Mouse (Mus musculus) midbrain, postnatal 0 days (tissue): ENCODE measurements around the gene St3gal6. TPM values are rescaled to one million over a fixed set of nuclear protein-coding genes. Genes with fewer than 3 reads are reported as not detected.

Experiments used
- ATAC-seq: fragments of 200-750 bp; cut with Nextera tagmentation; 2 replicates; pipeline ENCODE4 v1.8.0; 2017; ENCODE audit warnings: moderate number of reproducible peaks, mild to moderate bottlenecking, moderate TSS enrichment, moderate library complexity; ENCODE audit not compliant: low FRiP score
- DNase-seq: peaks from one replicate; pipeline ENCODE4 v3.0.0-alpha.2; 2015; ENCODE audit warnings: low spot score
- H3K27ac ChIP-seq: fragments of 300-500 bp; sonication (generic); 2 replicates; pipeline ENCODE4 v1.5.1; 2014; ENCODE audit warnings: low read depth, mild to moderate bottlenecking, low read length, mixed read lengths
- H3K27me3 ChIP-seq: fragments of 300-500 bp; sonication (generic); 2 replicates; pipeline ENCODE4 v1.6.1; 2014; ENCODE audit warnings: low read length, control low read depth, mixed read lengths; ENCODE audit not compliant: insufficient read depth
- H3K36me3 ChIP-seq: fragments of 300-500 bp; sonication (generic); 2 replicates; pipeline ENCODE4 v1.6.1; 2014; ENCODE audit warnings: low read length, control low read depth, mixed read lengths; ENCODE audit not compliant: insufficient read depth
- H3K4me1 ChIP-seq: fragments of 300-500 bp; sonication (generic); 2 replicates; pipeline ENCODE4 v1.6.1; 2014; ENCODE audit warnings: mild to moderate bottlenecking, control low read depth, antibody characterized with exemption, low read length, mixed read lengths; ENCODE audit not compliant: insufficient read depth
- H3K4me2 ChIP-seq: fragments of 300-500 bp; sonication (generic); 2 replicates; pipeline ENCODE4 v1.6.1; 2014; ENCODE audit warnings: low read depth, mild to moderate bottlenecking, low read length, mixed read lengths; ENCODE audit not compliant: poor library complexity, severe bottlenecking
- H3K4me3 ChIP-seq: fragments of 300-500 bp; sonication (generic); 2 replicates; pipeline ENCODE4 v1.5.1; 2014; ENCODE audit warnings: low read depth, mild to moderate bottlenecking, low read length, moderate library complexity
- H3K9ac ChIP-seq: fragments of 300-500 bp; sonication (generic); replicated peaks from 2 replicates; pipeline ENCODE4 v1.6.1; 2014; ENCODE audit warnings: mild to moderate bottlenecking, low read length, moderate library complexity, mixed read lengths; ENCODE audit not compliant: poor library complexity, severe bottlenecking
- H3K9me3 ChIP-seq: fragments of 300-500 bp; sonication (generic); 2 replicates; pipeline ENCODE4 v1.6.1; 2016; ENCODE audit warnings: low read length, control low read depth
- CTCF ChIP-seq: IDR thresholded peaks from 2 replicates; pipeline ENCODE4 v1.5.1; 2016; ENCODE audit warnings: antibody characterized with exemption, mild to moderate bottlenecking
- WGBS: fragments of 180-500 bp; shearing (Covaris S2); extraction: QIAGEN DNeasy Blood & Tissue Kit; methylation state at CpG from one replicate; pipeline ENCODE4 v1.1.7; 2014; 5-methylcytosine and 5-hydroxymethylcytosine counted together
- polyA plus RNA-seq: library from polyadenylated mRNA; unstranded; fragments of >200 nt; fragmentation: Nextera tagmentation; extraction: Ambion mirVana; gene quantifications from 2 replicates; pipeline ENCODE4 v1.2.1, GENCODE M21; 2015
- total RNA-seq: library from RNA; depleted of rRNA; stranded (reverse); fragments of >200 nt; gene quantifications from 2 replicates; pipeline ENCODE4 v1.2.3, GENCODE M21; 2014

St3gal6 gene
- total and polyA plus RNA-seq, 2 experiments from 2014 or later, result 6.5 to 18.0 TPM

DNA sequence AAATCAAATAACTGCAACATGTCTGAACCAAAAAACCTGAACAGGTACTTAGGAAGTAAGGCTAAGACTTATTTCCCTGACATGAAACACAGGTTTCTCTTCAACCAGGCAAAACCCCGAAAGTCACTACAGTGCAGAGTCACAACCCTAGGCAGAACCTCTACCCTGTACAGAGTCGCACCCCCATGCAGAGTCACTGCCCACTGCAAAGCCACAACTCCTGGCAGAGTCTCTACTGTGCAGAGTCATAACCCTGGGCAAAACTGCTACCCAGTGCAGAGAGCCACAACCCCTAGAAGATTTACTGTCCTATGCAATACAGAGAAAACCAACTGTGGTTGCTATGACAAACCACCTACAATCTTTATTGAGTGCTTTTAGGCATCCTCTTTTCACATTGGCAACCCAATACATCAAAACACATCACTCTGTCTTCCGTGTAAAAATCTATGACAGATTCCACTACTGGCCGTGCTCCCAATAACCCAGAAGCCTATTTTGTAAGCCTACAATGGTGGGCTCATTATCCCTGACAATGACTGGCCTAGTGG lies 44.1 kb downstream of the St3gal6 start:
- 83% methylated on average over 4 of the region's 4 CpGs for WGBS
- Histone ChIP-seq H3K27me3 (no peaks in the 10 kb centered on the region), H3K4me1 (no peaks in the 10 kb centered on the region), H3K36me3 (no peaks in the 10 kb centered on the region), H3K4me3 (no peak overlapping the region), H3K9me3 (no peaks in the 10 kb centered on the region), H3K9ac (no peak overlapping the region), H3K4me2 (no peak overlapping the region), H3K27ac (no peak overlapping the region)
- ATAC-seq (peak; percentile 51; the same call in 1 of the 2 replicates), DNase-seq (no peak)
- TF ChIP-seq CTCF, result no peak

DNA sequence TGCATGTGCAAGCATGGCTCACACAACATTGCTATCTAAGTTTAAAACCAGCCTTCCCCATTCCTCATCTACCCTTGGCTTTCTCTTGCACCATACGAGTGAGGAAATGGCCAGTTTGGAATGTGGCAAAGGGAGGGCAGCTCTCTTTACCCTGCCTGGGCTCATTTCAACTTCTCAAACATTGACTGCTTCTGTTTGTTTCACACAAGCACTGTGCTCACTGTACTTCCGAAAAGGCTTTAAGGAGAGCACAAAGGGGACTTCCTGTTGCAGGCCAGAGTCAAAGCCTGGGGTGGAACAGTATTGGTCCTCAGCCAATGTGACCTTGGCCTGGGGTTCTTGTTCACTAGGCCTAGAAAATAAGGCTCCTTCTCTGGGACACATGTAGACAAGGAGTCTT lies 47.7 kb downstream of the St3gal6 start:
- DNase-seq, result no peak
- WGBS, result 69% methylated on average over 2 of the region's 2 CpGs
- H3K36me3 ChIP-seq, result peaks cover 4% of the 10 kb centered on the region; the same call in 1 of the 2 replicates

DNA sequence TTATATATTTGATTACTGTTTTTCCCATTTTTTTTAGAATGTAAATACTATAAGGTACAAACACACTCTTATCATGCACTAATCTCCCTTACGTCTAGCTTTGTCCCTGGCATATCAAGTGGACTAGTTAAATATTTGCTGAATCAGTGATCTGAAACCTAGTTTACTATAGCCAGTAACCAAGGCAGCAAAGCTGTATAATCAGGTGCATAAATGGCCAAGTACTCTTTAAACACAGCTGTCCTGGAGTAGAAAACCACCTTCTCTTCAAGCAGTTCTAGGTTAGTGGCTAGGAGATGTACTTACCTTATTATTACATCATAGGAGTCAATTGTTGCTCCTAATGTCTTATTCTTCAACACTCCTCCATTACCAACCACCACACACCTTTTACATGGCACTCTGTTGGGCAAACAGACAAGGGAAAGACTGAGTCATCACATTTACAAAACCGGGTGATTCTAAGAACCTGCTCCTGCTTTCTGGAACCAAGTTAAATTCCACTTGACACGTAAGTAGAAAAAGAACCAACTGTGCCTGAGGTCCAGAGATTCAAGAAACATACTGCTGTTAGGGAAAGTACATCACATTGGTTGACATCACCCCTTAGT lies 48.4 kb downstream of the St3gal6 start:
- no peak for DNase-seq
- no peak overlapping the region for H3K27ac ChIP-seq
- no peak for ATAC-seq
- no peak overlapping the region for H3K4me3 ChIP-seq
- no peaks in the 10 kb centered on the region for H3K27me3 ChIP-seq
- H3K9ac ChIP-seq, result no peak overlapping the region
- H3K4me2 ChIP-seq, result no peak overlapping the region
- no peaks in the 10 kb centered on the region for H3K4me1 ChIP-seq
- WGBS, result 87% methylated on average over 3 of the region's 3 CpGs
- peaks cover 4% of the 10 kb centered on the region; the same call in 1 of the 2 replicates for H3K36me3 ChIP-seq
- TF ChIP-seq CTCF, result no peak
- H3K9me3 ChIP-seq, result no peaks in the 10 kb centered on the region

More for the DNA sequence above, 47.7 kb downstream of the St3gal6 start:
- Histone ChIP-seq H3K9me3 (no peaks in the 10 kb centered on the region), H3K4me2 (no peak overlapping the region), H3K9ac (no peak overlapping the region), H3K27me3 (no peaks in the 10 kb centered on the region), H3K27ac (no peak overlapping the region), H3K4me1 (no peaks in the 10 kb centered on the region), H3K4me3 (no peak overlapping the region)
- no peak for ATAC-seq
- no peak for TF ChIP-seq CTCF

DNA sequence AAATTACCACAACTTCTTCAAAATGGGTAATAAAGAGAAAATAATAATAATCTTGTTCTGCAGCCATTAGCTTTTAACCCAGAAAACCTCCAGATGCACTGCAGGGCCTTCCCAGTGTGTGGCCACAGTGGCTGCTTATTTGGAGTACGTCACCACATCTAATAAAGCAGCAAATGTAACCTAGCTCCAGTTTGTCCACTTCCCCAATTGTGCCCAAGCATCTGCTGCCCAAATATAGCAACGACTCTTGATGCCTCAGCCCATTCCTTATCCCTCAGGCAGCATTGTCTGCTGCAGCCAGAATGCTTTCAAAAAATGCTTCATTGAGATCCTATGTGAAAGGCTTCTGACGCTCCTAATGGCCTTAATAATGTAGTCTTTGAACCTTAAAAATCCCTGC lies 49.2 kb downstream of the St3gal6 start:
- H3K9ac ChIP-seq, result no peak overlapping the region
- WGBS, result 58% methylated on average over 3 of the region's 3 CpGs
- no peak overlapping the region for H3K4me3 ChIP-seq
- peaks cover 4% of the 10 kb centered on the region; the same call in 1 of the 2 replicates for H3K36me3 ChIP-seq
- H3K27me3 ChIP-seq, result no peaks in the 10 kb centered on the region
- H3K9me3 ChIP-seq, result no peaks in the 10 kb centered on the region
- DNase-seq, result no peak
- no peaks in the 10 kb centered on the region for H3K4me1 ChIP-seq
- no peak overlapping the region for H3K27ac ChIP-seq
- TF ChIP-seq CTCF, result no peak
- H3K4me2 ChIP-seq, result no peak overlapping the region
- ATAC-seq, result no peak

DNA sequence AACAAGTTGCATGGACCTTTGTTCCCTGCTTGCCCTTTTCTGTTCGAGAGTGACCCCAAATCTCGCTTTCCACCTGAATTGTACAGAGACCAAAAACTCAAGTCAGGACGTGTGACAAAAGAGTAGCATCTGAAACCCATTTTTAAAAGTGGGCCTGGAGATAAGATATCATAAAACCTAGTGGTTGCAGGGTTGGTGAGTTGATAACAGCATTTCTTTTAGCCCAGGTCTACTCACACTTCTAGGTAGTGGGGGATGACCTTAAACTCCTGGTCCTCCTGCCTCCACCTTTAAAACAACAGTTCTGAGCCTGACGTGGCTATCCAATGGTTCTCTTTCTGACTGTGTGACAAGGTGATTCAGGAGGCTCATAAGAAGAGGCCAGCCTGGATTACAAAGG lies 53.2 kb downstream of the St3gal6 start:
- ATAC-seq, result no peak
- Histone ChIP-seq H3K36me3 (peaks cover 4% of the 10 kb centered on the region), H3K9me3 (no peaks in the 10 kb centered on the region), H3K9ac (no peak overlapping the region), H3K27ac (no peak overlapping the region), H3K4me2 (no peak overlapping the region), H3K4me1 (no peaks in the 10 kb centered on the region), H3K27me3 (no peaks in the 10 kb centered on the region), H3K4me3 (no peak overlapping the region)
- TF ChIP-seq CTCF, result no peak
- DNase-seq, result no peak
- WGBS, result 85% methylated on average over 4 of the region's 4 CpGs

DNA sequence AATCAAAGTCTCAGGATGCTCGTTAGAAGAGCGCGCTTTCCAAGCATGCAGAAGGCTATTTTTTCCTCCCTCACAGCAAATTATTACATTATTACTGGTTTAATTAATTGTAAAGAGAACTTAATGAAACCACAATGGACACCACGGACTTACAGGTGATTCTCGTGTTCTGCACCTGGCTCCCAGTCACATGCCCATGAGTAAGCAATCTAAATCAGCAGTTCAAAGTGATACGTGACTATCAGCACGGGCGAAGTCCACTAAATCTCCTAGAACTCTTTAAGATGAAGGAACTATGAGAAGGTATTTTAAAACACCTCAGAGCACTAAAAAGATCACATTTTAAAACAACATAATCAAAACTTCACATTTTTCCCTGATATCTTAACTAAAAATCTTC lies 54.0 kb downstream of the St3gal6 start:
- Histone ChIP-seq H3K4me3 (no peak overlapping the region), H3K27ac (no peak overlapping the region), H3K36me3 (peaks cover 5% of the 10 kb centered on the region), H3K9ac (no peak overlapping the region), H3K9me3 (no peaks in the 10 kb centered on the region), H3K27me3 (no peaks in the 10 kb centered on the region), H3K4me2 (no peak overlapping the region), H3K4me1 (no peaks in the 10 kb centered on the region)
- ATAC-seq (no peak), DNase-seq (no peak)
- TF ChIP-seq CTCF, result no peak
- WGBS, result 89% methylated on average over 8 of the region's 8 CpGs
